Mouse (Mus musculus) neutrophil, adult 83 days (primary cell): ENCODE data around the gene Paox. TPM values are rescaled to one million over a fixed set of nuclear protein-coding genes. Genes with fewer than 3 reads are reported as not detected.

Experiments used
- total RNA-seq, 2 experiments: library from RNA; stranded (reverse); gene quantifications; one replicate each; pipeline ENCODE4 v1.2.4; 2023

Gene Paox
- 1 to 10 TPM; 6.1 to 8.1 TPM for total RNA-seq

GRCm38 (mm10) chr7:140115583-140116328 lies at the start of gene Paox:
TSS of gene Paox (plus strand) at chr7:140115799.

GRCm38 (mm10) chr7:140082242-140082678 lies 33.3 kb upstream of the Paox start, which contains the start of gene Caly:
TSS of gene Caly (minus strand) at chr7:140082548.

GRCm38 (mm10) chr7:140092924-140093528 lies 22.6 kb upstream of the Paox start, which contains the start of gene Prap1:
TSS of gene Prap1 (plus strand) at chr7:140093395.

GRCm38 (mm10) chr7:140101993-140102860 lies 13.4 kb upstream of the Paox start, which contains the start of gene Fuom:
TSS of gene Fuom (minus strand) at chr7:140102441.

GRCm38 (mm10) chr7:140116329-140117054 lies 893 bp downstream of the Paox start, which contains the start of gene Echs1:
TSS of gene Echs1 (minus strand) at chr7:140116476.

GRCm38 (mm10) chr7:140137135-140138020 lies 21.8 kb downstream of the Paox start, which contains the start of gene Mtg1:
TSS of gene Mtg1 (plus strand) at chr7:140137564.

GRCm38 (mm10) chr7:140154218-140154927 lies 38.8 kb downstream of the Paox start, which contains the start of gene Sprn:
TSS of gene Sprn (minus strand) at chr7:140154877.

GRCm38 (mm10) chr7:140164664-140165063 lies 49.1 kb downstream of the Paox start, which contains the start of gene Olfr522:
TSS of gene Olfr522 (minus strand) at chr7:140164764.

GRCm38 (mm10) chr7:140172936-140173335 lies 57.3 kb downstream of the Paox start, which contains the start of gene Olfr523:
TSS of gene Olfr523 (plus strand) at chr7:140173217.

Other genes with a start within 250 kb of the Paox start
- not detected for gene Kndc1, start 221.1 kb upstream of the Paox start, total RNA-seq
- not detected for gene Utf1, start 172.0 kb upstream of the Paox start, total RNA-seq
- 10 to 100 TPM; 11.8 to 15.1 TPM for gene 6430531B16Rik, start 137.0 kb upstream of the Paox start, total RNA-seq
- gene Adam8, start 123.2 kb upstream of the Paox start, total RNA-seq = 100 to 1,000 TPM; 574 to 698 TPM
- gene Zfp511, start 79.4 kb upstream of the Paox start, total RNA-seq = 10 to 100 TPM; 15.4 to 20.4 TPM
- 10 to 100 TPM; 21.1 to 24.4 TPM for gene Tubgcp2, start 79.1 kb upstream of the Paox start, total RNA-seq
- gene Msx3, start 66.7 kb upstream of the Paox start, total RNA-seq = not detected
- gene Caly, start 33.3 kb upstream of the Paox start, total RNA-seq = not detected
- gene Prap1, start 22.4 kb upstream of the Paox start, total RNA-seq = not detected
- 1 to 10 TPM; 6.8 to 9.8 TPM for gene Fuom, start 13.4 kb upstream of the Paox start, total RNA-seq
- 10 to 100 TPM; 32.0 to 35.8 TPM for gene Echs1, start 677 bp downstream of the Paox start, total RNA-seq
- gene Mtg1, start 21.8 kb downstream of the Paox start, total RNA-seq = 1 to 10 TPM; 5.2 to 8.1 TPM
- not detected for gene Sprn, start 39.1 kb downstream of the Paox start, total RNA-seq
- gene Olfr522, start 49.0 kb downstream of the Paox start, total RNA-seq = not detected
- not detected for gene Olfr523, start 57.4 kb downstream of the Paox start, total RNA-seq
- not detected for gene Olfr524, start 90.2 kb downstream of the Paox start, total RNA-seq
- gene Cd163l1, start 102.5 kb downstream of the Paox start, total RNA-seq = not detected
- gene 5830411N06Rik, start 131.5 kb downstream of the Paox start, total RNA-seq = not detected
- gene Olfr525, start 205.1 kb downstream of the Paox start, total RNA-seq = not detected
- not detected for gene Olfr527, start 218.2 kb downstream of the Paox start, total RNA-seq
- not detected for gene Olfr60, start 245.9 kb downstream of the Paox start, total RNA-seq